Mouse (Mus musculus): ENCODE results near the gene Tmem81.

- TF ChIP-seq GATA1 (IDR thresholded peaks at IDR 0.05; ENCODE audit: borderline replicate concordance, low read length) (no peak), CTCF (IDR thresholded peaks at IDR 0.05; ENCODE audit: low read depth, low read length) (no peak), TAL1 (conservative IDR thresholded peaks at IDR 0.05; ENCODE audit: low read depth, low read length) (no peak), GATA2 (IDR thresholded peaks at IDR 0.05; ENCODE audit: borderline replicate concordance, low read depth, low read length) (no peak), POLR2AphosphoS5 (IDR thresholded peaks at IDR 0.05; ENCODE audit: insufficient replicate concordance, low read depth, low read length) (no peak)
Measured at GRCm38 (mm10) chr1:132500535-132500934, 5.5 kb upstream of the Tmem81 start.
